Mouse (Mus musculus): ENCODE results near the gene Tmem265.
A peak's percentile ranks its signal among the peaks of the same experiment; 100 is the strongest.

Tmem265 gene

DNA sequence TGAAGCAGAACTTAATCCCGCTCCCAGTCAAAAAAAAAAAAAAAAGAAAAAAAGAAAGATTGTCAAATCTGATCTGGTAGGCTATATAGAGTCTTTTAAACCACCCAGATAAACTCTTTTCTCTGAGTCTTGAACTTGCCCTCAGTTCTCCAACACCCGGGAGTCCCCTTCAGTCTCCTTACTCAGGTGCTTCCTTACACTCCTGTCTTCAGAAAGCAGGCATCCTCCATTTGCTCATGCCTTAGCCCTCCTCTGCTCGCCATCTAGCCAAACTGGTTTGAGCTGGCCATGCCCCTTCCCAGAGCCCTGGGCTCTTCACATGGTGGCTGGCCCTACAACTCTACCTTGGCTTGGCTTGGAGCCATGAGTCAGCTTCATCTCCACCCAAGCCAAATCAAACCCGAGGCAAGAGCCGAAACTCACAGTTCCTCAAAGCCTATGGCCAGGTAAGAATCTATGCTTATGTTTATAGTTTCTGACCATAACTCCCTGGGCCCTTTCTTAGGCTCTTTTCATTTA, at the start of gene Tmem265:
Gene Tmem265, plus strand, starts transcription at position 51 of the 519 bp plus-strand sequence.
- no peak for DNase-seq (ENCODE audit: low spot score in 2 of 2)

GRCm38 (mm10) chr7:127511808-127512230, 49.4 kb upstream of the Tmem265 start, which contains the start of gene Srcap:
Gene Srcap, plus strand, starts transcription at chr7:127511983.
- peak; percentile 93 to 98 for DNase-seq (ENCODE audit: low spot score in 2 of 2)

GRCm38 (mm10) chr7:127512231-127513015, 48.8 kb upstream of the Tmem265 start:
- DNase-seq (ENCODE audit: low spot score in 2 of 2), result peak; percentile 80 to 97

DNA sequence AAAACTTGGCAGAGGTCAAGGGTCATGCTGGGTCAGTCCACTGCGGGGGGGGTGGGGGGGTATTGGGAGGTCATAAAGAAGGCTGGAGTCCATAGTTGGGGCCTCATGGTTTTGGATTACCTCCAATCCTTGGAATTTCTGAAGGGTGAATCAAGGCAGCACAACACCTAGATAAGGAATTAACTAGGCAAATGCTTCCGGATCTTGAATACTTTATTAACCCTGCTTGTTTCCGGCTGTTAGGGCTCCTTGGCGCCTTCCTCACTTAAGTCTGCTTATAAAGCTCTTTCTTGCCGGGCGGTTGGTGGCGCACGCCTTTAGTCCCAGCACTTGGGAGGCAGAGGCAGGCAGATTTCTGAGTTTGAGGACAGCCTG, 48.2 kb upstream of the Tmem265 start:
- peak; percentile 45 to 51 for DNase-seq (ENCODE audit: low spot score in 2 of 2)

DNA sequence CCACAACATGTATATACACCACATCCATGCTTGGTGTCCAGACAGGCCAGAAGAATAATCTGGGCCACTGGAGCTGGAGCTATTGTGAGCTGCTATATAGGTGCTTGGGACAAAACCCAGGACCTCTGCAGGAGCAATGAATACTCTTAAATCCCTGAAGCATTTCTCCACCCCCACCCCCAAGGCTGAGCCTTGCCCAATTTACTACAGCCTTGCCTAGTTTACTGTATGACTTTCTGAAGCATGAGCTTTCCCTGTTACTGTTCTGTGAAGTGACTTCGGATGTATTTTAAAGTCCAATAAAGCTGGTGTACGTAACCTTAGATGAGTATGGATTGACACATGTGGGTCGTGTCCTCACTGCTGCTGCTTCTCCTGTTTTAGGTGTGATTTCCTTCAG, 47.4 kb upstream of the Tmem265 start:
- DNase-seq (ENCODE audit: low spot score in 2 of 2), result no peak

DNA sequence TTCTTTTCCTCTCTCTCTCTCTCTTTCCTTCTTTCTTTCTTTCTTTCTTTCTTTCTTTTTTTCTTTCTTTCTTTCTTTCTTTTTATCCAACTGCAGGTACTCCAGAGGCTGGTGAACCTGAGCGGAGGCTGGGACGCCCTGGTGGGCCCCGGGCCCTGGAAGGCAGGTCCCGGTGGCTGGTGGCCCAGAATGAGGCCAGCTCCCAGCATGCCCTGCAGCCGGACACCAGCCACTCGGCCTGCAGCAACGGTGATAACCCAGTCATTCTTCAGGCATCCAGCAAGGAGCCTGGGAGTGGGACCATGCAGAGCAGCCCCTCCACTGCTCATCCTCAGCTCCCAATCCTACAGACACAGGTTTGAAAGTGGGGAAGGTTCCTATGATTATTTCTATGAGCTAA, 45.3 kb upstream of the Tmem265 start:
- DNase-seq (ENCODE audit: low spot score in 2 of 2), result no peak

- no peak for DNase-seq (ENCODE audit: low spot score in 2 of 2)
Measured at GRCm38 (mm10) chr7:127516344-127516743, 44.8 kb upstream of the Tmem265 start.

GRCm38 (mm10) chr7:127519284-127519683, 41.9 kb upstream of the Tmem265 start, which contains the start of gene Gm42715:
Gene Gm42715, plus strand, starts transcription at chr7:127519584.
- no peak for DNase-seq (ENCODE audit: low spot score in 2 of 2)

DNA sequence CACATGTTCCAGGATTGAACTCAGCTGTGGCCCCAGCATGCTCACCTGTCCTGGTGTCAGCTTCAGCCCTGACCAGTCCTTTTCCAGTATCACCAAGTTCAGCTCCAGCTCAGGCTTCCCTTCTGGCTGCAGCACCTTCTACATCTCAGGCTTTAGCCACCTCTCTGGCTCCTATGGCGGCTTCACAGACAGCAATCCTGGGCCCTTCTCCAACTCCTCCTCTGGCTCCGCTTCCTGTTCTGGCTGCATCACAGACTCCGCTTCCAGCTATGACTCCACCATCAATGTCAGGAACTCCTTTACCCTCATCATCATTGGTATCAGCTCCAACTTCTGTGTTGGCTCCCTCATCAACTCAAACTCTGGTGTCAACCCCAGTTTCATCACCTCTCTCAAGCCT, 19.5 kb upstream of the Tmem265 start:
- no peak for DNase-seq (ENCODE audit: low spot score in 2 of 2)

GRCm38 (mm10) chr7:127549116-127549835, 11.9 kb upstream of the Tmem265 start:
- no peak for DNase-seq (ENCODE audit: low spot score in 2 of 2)

DNA sequence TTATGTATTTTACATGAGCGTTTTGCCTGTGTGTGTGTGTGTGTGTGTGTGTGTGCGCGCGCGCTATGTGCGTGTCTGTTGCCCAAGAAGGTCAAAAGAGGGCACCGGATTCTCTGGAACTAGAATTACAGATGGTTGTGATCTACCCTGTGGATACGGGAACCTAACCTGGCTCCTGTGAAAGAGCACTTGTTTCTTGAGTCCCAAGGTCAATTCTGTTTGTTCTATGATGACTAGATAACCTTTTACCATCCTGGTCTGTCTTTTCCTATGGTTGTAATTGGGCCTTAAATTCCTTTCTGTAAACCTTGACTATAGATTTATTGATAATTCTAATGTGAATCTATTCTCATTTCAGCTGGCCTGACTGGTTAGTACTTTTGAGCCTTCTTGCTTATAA, 9.6 kb upstream of the Tmem265 start:
- DNase-seq (ENCODE audit: low spot score in 2 of 2), result no peak

DNA sequence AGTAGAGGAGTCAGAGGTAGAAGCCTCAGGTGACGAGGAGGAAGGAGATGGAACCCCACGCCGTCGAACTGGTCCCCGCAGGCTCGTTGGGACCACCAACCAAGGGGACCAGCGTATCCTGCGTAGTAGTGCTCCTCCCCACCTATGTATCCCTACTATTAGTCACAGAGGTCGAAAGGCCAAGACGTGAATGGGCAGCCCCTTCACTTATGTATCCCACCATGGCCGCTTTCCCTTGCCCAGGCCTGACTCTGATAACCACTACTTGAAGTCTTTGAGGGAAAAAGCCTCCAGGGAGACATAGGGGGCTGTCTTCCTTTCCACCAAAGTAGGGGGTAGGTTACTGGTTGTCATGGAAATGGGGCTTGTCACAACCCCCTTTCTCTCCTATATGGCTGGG, 610 bp upstream of the Tmem265 start:
- DNase-seq (ENCODE audit: low spot score in 2 of 2), result no peak

DNA sequence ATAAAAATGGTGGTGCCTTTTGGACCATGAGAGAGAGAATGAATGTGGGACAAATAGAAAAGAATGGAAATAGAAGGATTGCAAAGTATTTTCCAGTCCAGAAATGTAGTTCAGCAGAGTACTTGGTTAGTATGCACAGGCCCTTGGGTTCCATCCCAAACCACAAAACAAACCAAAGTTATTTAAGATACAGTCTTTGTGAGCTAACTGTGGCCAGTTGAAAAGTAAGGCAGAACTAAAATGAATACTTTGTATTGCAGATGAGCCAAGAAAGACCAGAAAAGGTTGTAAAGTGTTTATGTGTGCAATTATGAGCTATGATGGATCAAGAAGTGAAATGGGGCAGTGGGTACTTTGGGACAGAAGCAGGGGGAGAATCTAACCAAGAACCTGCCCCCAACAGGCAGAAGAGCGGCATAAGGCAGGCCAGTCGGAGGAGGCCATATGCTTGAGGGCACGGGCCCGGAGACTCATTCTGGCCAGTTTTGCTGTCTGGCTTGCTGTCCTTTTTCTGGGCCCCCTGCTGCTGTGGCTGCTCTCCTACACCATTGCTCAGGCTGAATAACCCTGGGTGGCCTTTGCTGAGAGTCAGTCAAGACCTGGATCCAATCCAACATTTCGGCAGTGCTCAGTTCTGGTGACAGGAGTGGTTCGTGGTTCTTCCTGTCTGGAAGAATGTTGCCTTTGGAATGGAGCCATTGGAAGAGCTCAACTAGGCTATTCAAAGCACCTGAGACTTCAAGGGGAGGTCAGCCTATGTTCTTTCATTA, 3.4 kb downstream of the Tmem265 start:
- DNase-seq (ENCODE audit: low spot score in 2 of 2), result no peak

DNA sequence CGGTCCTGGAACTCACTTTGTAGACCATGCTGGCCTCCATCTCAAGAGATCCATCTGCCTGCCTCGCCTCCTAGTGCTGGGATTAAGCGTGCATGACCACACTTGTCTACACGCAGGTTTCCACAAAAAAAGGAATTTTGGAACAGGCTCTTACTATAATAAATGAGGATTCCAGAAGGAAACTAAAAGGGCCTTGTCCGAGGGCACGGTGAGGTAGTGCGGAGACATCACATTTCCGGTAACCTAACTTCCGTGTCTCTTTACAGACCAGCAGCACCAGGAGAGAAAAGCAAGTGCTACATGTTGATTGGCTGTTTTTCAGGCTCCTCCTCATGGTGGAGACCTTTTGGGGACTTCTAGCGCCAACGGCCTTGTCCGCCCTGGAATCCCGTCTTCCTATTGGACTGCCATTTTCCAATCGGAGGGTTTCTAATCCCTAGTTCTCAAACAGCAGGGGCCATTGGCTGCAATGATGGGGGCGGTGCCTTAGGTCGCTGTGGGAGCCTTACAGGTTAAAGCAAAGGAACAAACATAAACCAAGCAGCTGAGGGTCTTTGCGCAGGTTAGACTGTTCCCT, 11.8 kb downstream of the Tmem265 start, which contains the start of gene Phkg2:
Gene Phkg2, plus strand, starts transcription at position 446 of the 577 bp plus-strand sequence.
- DNase-seq (ENCODE audit: low spot score in 2 of 2), result peak; percentile 75 to 91

DNA sequence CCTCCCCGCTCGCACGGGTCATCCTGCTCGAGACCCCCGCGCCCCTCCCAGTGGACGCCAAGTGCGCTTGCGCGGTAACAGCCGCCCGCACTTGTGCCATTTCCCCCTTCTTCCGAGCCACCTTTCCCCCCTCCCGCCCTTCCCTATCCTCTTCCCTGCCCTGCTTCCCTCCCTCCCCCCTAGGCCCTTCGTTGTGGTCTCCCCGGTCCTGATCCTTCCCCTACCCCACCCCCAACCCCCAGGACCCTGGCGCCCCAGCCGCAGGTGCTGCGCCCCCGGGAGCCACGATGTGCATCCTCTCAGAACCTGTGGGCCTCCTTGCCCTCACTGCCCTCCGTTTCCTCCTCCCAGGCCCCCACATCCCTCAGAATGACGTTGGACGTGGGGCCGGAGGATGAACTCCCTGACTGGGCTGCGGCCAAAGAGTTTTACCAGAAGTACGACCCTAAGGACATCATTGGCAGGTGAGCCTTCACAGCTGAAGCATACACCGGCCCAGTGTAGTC, 12.4 kb downstream of the Tmem265 start:
- DNase-seq (ENCODE audit: low spot score in 2 of 2), result peak; percentile 47 to 52

DNA sequence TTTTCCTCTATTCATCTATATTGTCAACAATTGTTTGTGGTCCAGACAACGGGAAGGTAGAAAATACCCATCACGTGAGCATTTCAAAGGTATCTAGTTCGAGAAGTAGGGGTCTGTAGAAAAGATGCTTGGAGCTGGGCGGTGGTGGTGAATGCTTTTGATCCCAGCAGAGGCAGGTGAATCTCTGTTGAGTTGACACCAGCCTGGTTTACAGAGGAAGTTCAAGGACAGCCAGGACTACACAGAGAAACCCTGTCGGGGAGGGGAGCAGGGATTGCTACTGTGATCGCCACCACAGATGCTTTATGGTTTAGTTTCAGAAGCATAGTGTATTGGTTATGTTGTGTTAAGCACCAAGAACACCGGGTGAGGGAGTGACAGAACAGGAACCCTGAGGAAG, 12.9 kb downstream of the Tmem265 start:
- DNase-seq (ENCODE audit: low spot score in 2 of 2), result no peak

DNA sequence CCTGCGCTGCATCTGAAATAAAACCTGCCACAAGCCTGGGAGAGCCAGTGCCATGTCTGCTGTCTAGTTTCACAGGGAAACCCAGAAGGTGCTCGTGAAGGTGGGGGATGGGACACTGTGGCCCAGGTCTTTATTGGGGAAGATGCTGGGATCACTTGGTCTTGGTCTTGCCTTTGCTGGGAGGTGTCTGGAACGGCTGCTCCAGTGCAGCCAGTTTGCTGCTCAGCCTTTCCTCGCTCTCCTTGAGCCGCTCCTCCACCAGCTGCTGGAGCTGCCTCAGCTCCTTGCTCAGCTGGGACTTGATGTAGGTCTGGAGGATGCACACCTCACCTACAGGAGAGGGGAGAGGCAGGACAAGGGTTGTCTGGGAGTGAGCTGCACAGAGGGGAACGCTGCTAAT, 22.1 kb downstream of the Tmem265 start:
- DNase-seq (ENCODE audit: low spot score in 2 of 2), result no peak

- DNase-seq (ENCODE audit: low spot score in 2 of 2), result no peak
Measured at GRCm38 (mm10) chr7:127585031-127585430, 23.8 kb downstream of the Tmem265 start.

- peak; percentile 39 to 71 for DNase-seq (ENCODE audit: low spot score in 2 of 2)
Measured at GRCm38 (mm10) chr7:127586149-127586548, 25.0 kb downstream of the Tmem265 start.

- peak in 1 of 2 experiments; percentile 35 for DNase-seq (ENCODE audit: low spot score in 2 of 2)
Measured at GRCm38 (mm10) chr7:127587196-127587595, 26.0 kb downstream of the Tmem265 start.
